In genomic region chr1:167119439-167119838, GRCm38 (mm10) we compare ENCODE assay signal across 11 mouse cellular contexts.
DNase-seq lines count a peak whose midpoint lies in the region; ATAC-seq and TF ChIP-seq lines count a peak whose summit lies in the region.
"Had no signal": no experiment of that assay in that cellular context is flagged by ENCODE, and none has a peak within 500 bp of the region (broad histone marks: within the 10 kb centered on the region; RNA-seq: fewer than 3 reads in every experiment).

No protein-coding gene starts in this region.

- no peak for TF ChIP-seq CTCF in hindbrain, postnatal 0 days (IDR thresholded peaks at IDR 0.05; ENCODE audit: low read depth)

- peak; percentile 23; the same call in 1 of the 2 replicates for ATAC-seq in neural tube, embryonic 12.5 days (ENCODE audit: low FRiP score, low read depth)
- peak; percentile 55 for ATAC-seq in hindbrain, postnatal 0 days
- ATAC-seq in midbrain, embryonic 16.5 days: peak; percentile 46; the same call in 1 of the 2 replicates
- ATAC-seq in liver, embryonic 11.5 days (replicated peaks; ENCODE audit: low FRiP score): no peak
- ATAC-seq in erythroblast, adult 5-6 weeks (replicated peaks; ENCODE audit: low FRiP score, poor library complexity, severe bottlenecking): no peak

- H3K4me1 ChIP-seq in neural tube, embryonic 12.5 days: 0 out of 2 replicates have a peak, but pooled peaks cover 3% of the 10 kb centered on the region
- no peaks in the 10 kb centered on the region for H3K4me1 ChIP-seq in hindbrain, postnatal 0 days (ENCODE audit: insufficient read depth, low read length)
- peaks cover 12% of the 10 kb centered on the region for H3K4me1 ChIP-seq in midbrain, embryonic 16.5 days (ENCODE audit: control insufficient read depth, insufficient read depth, low read length)
- no peaks in the 10 kb centered on the region for H3K4me1 ChIP-seq in liver, embryonic 11.5 days (replicated peaks; ENCODE audit: control insufficient read depth, insufficient read depth, low read length)
- H3K4me1 ChIP-seq: kidney, embryonic 15.5 days had no signal

- no peak overlapping the region for H3K27ac ChIP-seq in neural tube, embryonic 12.5 days
- no peak overlapping the region for H3K27ac ChIP-seq in hindbrain, postnatal 0 days
- H3K27ac ChIP-seq in midbrain, embryonic 16.5 days (ENCODE audit: low read length): peak overlapping the region; percentile 37
- H3K27ac ChIP-seq in liver, embryonic 11.5 days (ENCODE audit: low read depth, low read length): no peak overlapping the region
- H3K27ac ChIP-seq: kidney, embryonic 15.5 days; macrophage had no signal

- peak overlapping the region; percentile 12; the same call in 1 of the 2 replicates for H3K4me2 ChIP-seq in neural tube, embryonic 12.5 days (replicated peaks)
- H3K4me2 ChIP-seq in hindbrain, postnatal 0 days (ENCODE audit: low read depth, low read length): peak overlapping the region; percentile 28; the same call in 1 of the 2 replicates
- peak overlapping the region; percentile 34 for H3K4me2 ChIP-seq in midbrain, embryonic 16.5 days (ENCODE audit: low read length)
- H3K4me2 ChIP-seq in liver, embryonic 11.5 days: no peak overlapping the region
- H3K4me2 ChIP-seq: kidney, embryonic 15.5 days had no signal

- no peak for DNase-seq in neural tube, embryonic 10.5 days (ENCODE audit: extremely low spot score, low spot score)
- peak; percentile 64 for DNase-seq in hindbrain, postnatal 0 days (ENCODE audit: low spot score)
- peak; percentile 35 for DNase-seq in telencephalon, adult 2 months (ENCODE audit: low read depth, low spot score)
- no peak for DNase-seq in adrenal gland, adult 18-20 months (ENCODE audit: low spot score in 2 of 2)
- DNase-seq in liver, embryonic 11.5 days (ENCODE audit: low spot score): no peak
- DNase-seq: liver had no signal

- H3K9me3 ChIP-seq in neural tube, embryonic 12.5 days: no peaks in the 10 kb centered on the region
- no peaks in the 10 kb centered on the region for H3K9me3 ChIP-seq in hindbrain, postnatal 0 days (ENCODE audit: low read length)
- no peaks in the 10 kb centered on the region for H3K9me3 ChIP-seq in midbrain, embryonic 16.5 days (replicated peaks; ENCODE audit: control insufficient read depth, low read length, poor library complexity, severe bottlenecking)
- no peaks in the 10 kb centered on the region for H3K9me3 ChIP-seq in liver, embryonic 11.5 days (ENCODE audit: control insufficient read depth, low read length)
- H3K9me3 ChIP-seq: kidney, embryonic 15.5 days had no signal

- no peak overlapping the region for H3K4me3 ChIP-seq in neural tube, embryonic 12.5 days
- H3K4me3 ChIP-seq in hindbrain, postnatal 0 days (ENCODE audit: low read length): no peak overlapping the region
- H3K4me3 ChIP-seq in midbrain, embryonic 16.5 days (ENCODE audit: low read depth, low read length): no peak overlapping the region
- H3K4me3 ChIP-seq in liver, embryonic 11.5 days (ENCODE audit: low read depth, low read length): no peak overlapping the region
- H3K4me3 ChIP-seq: kidney, embryonic 15.5 days had no signal

- no peak overlapping the region for H3K9ac ChIP-seq in neural tube, embryonic 12.5 days
- H3K9ac ChIP-seq in hindbrain, postnatal 0 days (replicated peaks; ENCODE audit: low read length): no peak overlapping the region
- H3K9ac ChIP-seq in midbrain, embryonic 16.5 days (ENCODE audit: low read depth, low read length): no peak overlapping the region
- H3K9ac ChIP-seq in liver, embryonic 11.5 days (ENCODE audit: low read depth, low read length): no peak overlapping the region
- H3K9ac ChIP-seq: kidney, embryonic 15.5 days had no signal

- 45% methylated on average over 8 of the region's 8 CpGs for WGBS in neural tube, embryonic 12.5 days
- WGBS in hindbrain, postnatal 0 days: 14% methylated on average over 8 of the region's 8 CpGs
- 19% methylated on average over 8 of the region's 8 CpGs for WGBS in midbrain, embryonic 16.5 days
- WGBS in liver, embryonic 11.5 days: 75% methylated on average over 8 of the region's 8 CpGs

- H3K27me3 ChIP-seq in neural tube, embryonic 12.5 days (replicated peaks): no peaks in the 10 kb centered on the region
- H3K27me3 ChIP-seq in hindbrain, postnatal 0 days (ENCODE audit: insufficient read depth, low read length): no peaks in the 10 kb centered on the region
- no peaks in the 10 kb centered on the region for H3K27me3 ChIP-seq in midbrain, embryonic 16.5 days (ENCODE audit: control insufficient read depth, insufficient read depth, low read depth, low read length)
- no peaks in the 10 kb centered on the region for H3K27me3 ChIP-seq in liver, embryonic 11.5 days (replicated peaks; ENCODE audit: control insufficient read depth, insufficient read depth, low read length)
- H3K27me3 ChIP-seq: kidney, embryonic 15.5 days had no signal

- no peaks in the 10 kb centered on the region for H3K36me3 ChIP-seq in neural tube, embryonic 12.5 days
- no peaks in the 10 kb centered on the region for H3K36me3 ChIP-seq in hindbrain, postnatal 0 days (ENCODE audit: insufficient read depth, low read length)
- no peaks in the 10 kb centered on the region for H3K36me3 ChIP-seq in midbrain, embryonic 16.5 days (ENCODE audit: control insufficient read depth, insufficient read depth, low read length)
- H3K36me3 ChIP-seq in liver, embryonic 11.5 days (ENCODE audit: control insufficient read depth, insufficient read depth, low read length): no peaks in the 10 kb centered on the region
- H3K36me3 ChIP-seq: kidney, embryonic 15.5 days had no signal

Comparison
In these comparisons a context has a peak if more than half of its experiments do, and no peak if none do; other contexts are left out.
1. ATAC-seq: peak in neural tube, embryonic 12.5 days (single experiment), hindbrain, postnatal 0 days (single experiment) and midbrain, embryonic 16.5 days (single experiment); none in liver, embryonic 11.5 days (single experiment) and erythroblast, adult 5-6 weeks (single experiment).
2. DNase-seq: peak in hindbrain, postnatal 0 days (single experiment) and telencephalon, adult 2 months (single experiment); none in neural tube, embryonic 10.5 days (single experiment), adrenal gland, adult 18-20 months (0 of 2) and liver, embryonic 11.5 days (single experiment).